Mouse (Mus musculus) stomach, embryonic 16.5 days (tissue): ENCODE results near the gene Vasp. TPM values are rescaled to one million over a fixed set of nuclear protein-coding genes. Genes with fewer than 3 reads are reported as not detected.

Experiments
- ATAC-seq: fragments of 200-750 bp; cut with Nextera tagmentation; 2 replicates; pipeline ENCODE4 v1.8.0; 2017; ENCODE audit warnings: moderate number of reproducible peaks, moderate TSS enrichment; ENCODE audit not compliant: insufficient read depth, low FRiP score
- H3K27ac ChIP-seq: fragments of 300-500 bp; sonication (generic); 2 replicates; pipeline ENCODE4 v1.5.1; 2014; ENCODE audit warnings: low read length
- H3K27me3 ChIP-seq: fragments of 300-500 bp; sonication (generic); 2 replicates; pipeline ENCODE4 v1.6.1; 2014; ENCODE audit warnings: low read length, control low read depth, mixed read lengths; ENCODE audit not compliant: control insufficient read depth, insufficient read depth
- H3K36me3 ChIP-seq: fragments of 300-500 bp; sonication (generic); 2 replicates; pipeline ENCODE4 v1.6.1; 2014; ENCODE audit warnings: low read length; ENCODE audit not compliant: control insufficient read depth, insufficient read depth
- H3K4me1 ChIP-seq: fragments of 300-500 bp; sonication (generic); 2 replicates; pipeline ENCODE4 v1.6.1; 2014; ENCODE audit warnings: low read length, control low read depth, mixed read lengths; ENCODE audit not compliant: control insufficient read depth, insufficient read depth
- H3K4me2 ChIP-seq: fragments of 300-500 bp; sonication (generic); 2 replicates; pipeline ENCODE4 v1.6.1; 2014; ENCODE audit warnings: low read depth, low read length, mixed read lengths
- H3K4me3 ChIP-seq: fragments of 300-500 bp; sonication (generic); replicated peaks from 2 replicates; pipeline ENCODE4 v1.5.1; 2014; ENCODE audit warnings: mild to moderate bottlenecking, low read length
- H3K9ac ChIP-seq: fragments of 300-500 bp; sonication (generic); 2 replicates; pipeline ENCODE4 v1.6.1; 2014; ENCODE audit warnings: low read length
- H3K9me3 ChIP-seq: fragments of 300-500 bp; sonication (generic); replicated peaks from 2 replicates; pipeline ENCODE4 v1.6.1; 2016; ENCODE audit warnings: low read length, control low read depth; ENCODE audit not compliant: control insufficient read depth
- WGBS: fragments of 180-500 bp; shearing (Covaris S2); extraction: QIAGEN DNeasy Blood & Tissue Kit; methylation state at CpG from one replicate; pipeline ENCODE4 v1.1.7; 2014; 5-methylcytosine and 5-hydroxymethylcytosine counted together
- polyA plus RNA-seq: library from polyadenylated mRNA; unstranded; fragments of >200 nt; fragmentation: Nextera tagmentation; extraction: Ambion mirVana; gene quantifications from 2 replicates; pipeline ENCODE4 v1.2.1, GENCODE M21; 2015

Vasp gene
- polyA plus RNA-seq, 1 experiment from 2014 or later = 85.6 TPM

- H3K9me3 ChIP-seq = no peaks in the 10 kb centered on the region
- no peaks in the 10 kb centered on the region for H3K36me3 ChIP-seq
- peaks cover 19% of the 10 kb centered on the region for H3K4me1 ChIP-seq
- no peak overlapping the region for H3K9ac ChIP-seq
- no peak for ATAC-seq
- H3K4me2 ChIP-seq = no peak overlapping the region
- WGBS = 88% methylated on average over 4 of the region's 4 CpGs
- H3K4me3 ChIP-seq = no peak overlapping the region
- H3K27ac ChIP-seq = no peak overlapping the region
- H3K27me3 ChIP-seq = no peaks in the 10 kb centered on the region
Observed at GRCm38 (mm10) chr7:19238344-19238743, 33.3 kb downstream of the Vasp start.

- H3K9me3 ChIP-seq = no peaks in the 10 kb centered on the region
- 61% methylated on average over 2 of the region's 2 CpGs for whole genome bisulfite sequencing
- peaks cover 19% of the 10 kb centered on the region for H3K4me1 ChIP-seq
- no peak overlapping the region for H3K27ac ChIP-seq
- no peak overlapping the region for H3K4me3 ChIP-seq
- H3K36me3 ChIP-seq = no peaks in the 10 kb centered on the region
- H3K9ac ChIP-seq = peak overlapping the region; percentile 20; the same call in 1 of the 2 replicates
- no peaks in the 10 kb centered on the region for H3K27me3 ChIP-seq
- no peak overlapping the region for H3K4me2 ChIP-seq
- no peak for ATAC-seq
Observed at GRCm38 (mm10) chr7:19236411-19236810, 35.2 kb downstream of the Vasp start.

GRCm38 (mm10) chr7:19235092-19235671, 36.4 kb downstream of the Vasp start:
- no peak overlapping the region for H3K4me2 ChIP-seq
- 72% methylated on average over 2 of the region's 2 CpGs for WGBS
- no peak overlapping the region for H3K27ac ChIP-seq
- no peak for ATAC-seq
- peaks cover 14% of the 10 kb centered on the region for H3K4me1 ChIP-seq
- no peaks in the 10 kb centered on the region for H3K27me3 ChIP-seq
- no peak overlapping the region for H3K4me3 ChIP-seq
- H3K9me3 ChIP-seq = no peaks in the 10 kb centered on the region
- H3K36me3 ChIP-seq = no peaks in the 10 kb centered on the region
- peak overlapping the region; percentile 5; the same call in 1 of the 2 replicates for H3K9ac ChIP-seq

- H3K9me3 ChIP-seq = no peaks in the 10 kb centered on the region
- H3K27ac ChIP-seq = no peak overlapping the region
- WGBS = 77% methylated on average over 5 of the region's 5 CpGs
- H3K4me1 ChIP-seq = peaks cover 12% of the 10 kb centered on the region
- no peak overlapping the region for H3K9ac ChIP-seq
- no peaks in the 10 kb centered on the region for H3K27me3 ChIP-seq
- no peaks in the 10 kb centered on the region for H3K36me3 ChIP-seq
- H3K4me3 ChIP-seq = no peak overlapping the region
- ATAC-seq = no peak
- no peak overlapping the region for H3K4me2 ChIP-seq
Observed at GRCm38 (mm10) chr7:19234652-19235051, 37.0 kb downstream of the Vasp start.

- H3K4me3 ChIP-seq = no peak overlapping the region
- H3K9ac ChIP-seq = no peak overlapping the region
- no peak overlapping the region for H3K4me2 ChIP-seq
- WGBS = 80% methylated on average over 3 of the region's 3 CpGs
- no peaks in the 10 kb centered on the region for H3K27me3 ChIP-seq
- H3K4me1 ChIP-seq = peaks cover 21% of the 10 kb centered on the region
- H3K27ac ChIP-seq = no peak overlapping the region
- no peaks in the 10 kb centered on the region for H3K36me3 ChIP-seq
- H3K9me3 ChIP-seq = no peaks in the 10 kb centered on the region
- no peak for ATAC-seq
Observed at GRCm38 (mm10) chr7:19231849-19232248, 39.8 kb downstream of the Vasp start.

GRCm38 (mm10) chr7:19230899-19231298, 40.7 kb downstream of the Vasp start:
- ATAC-seq = no peak
- Histone ChIP-seq H3K9me3 (no peaks in the 10 kb centered on the region), H3K4me3 (no peak overlapping the region), H3K27me3 (no peaks in the 10 kb centered on the region), H3K27ac (no peak overlapping the region), H3K9ac (peak overlapping the region; percentile 28; the same call in 1 of the 2 replicates), H3K36me3 (no peaks in the 10 kb centered on the region), H3K4me1 (peaks cover 16% of the 10 kb centered on the region), H3K4me2 (no peak overlapping the region)
- 93% methylated on average over 5 of the region's 5 CpGs for WGBS

- no peak overlapping the region for H3K4me3 ChIP-seq
- H3K27ac ChIP-seq = no peak overlapping the region
- no peaks in the 10 kb centered on the region for H3K27me3 ChIP-seq
- ATAC-seq = no peak
- WGBS = 91% methylated on average over 2 of the region's 2 CpGs
- no peaks in the 10 kb centered on the region for H3K9me3 ChIP-seq
- H3K9ac ChIP-seq = peak overlapping the region; percentile 28; the same call in 1 of the 2 replicates
- no peak overlapping the region for H3K4me2 ChIP-seq
- no peaks in the 10 kb centered on the region for H3K36me3 ChIP-seq
- H3K4me1 ChIP-seq = peaks cover 12% of the 10 kb centered on the region
Observed at GRCm38 (mm10) chr7:19230041-19230580, 41.5 kb downstream of the Vasp start.

- no peak for ATAC-seq
- Histone ChIP-seq H3K27ac (peak overlapping the region; percentile 76), H3K4me2 (peak overlapping the region; percentile 79), H3K9me3 (no peaks in the 10 kb centered on the region), H3K9ac (peak overlapping the region; percentile 76), H3K4me1 (peaks cover 12% of the 10 kb centered on the region), H3K27me3 (no peaks in the 10 kb centered on the region), H3K4me3 (peak overlapping the region; percentile 61), H3K36me3 (no peaks in the 10 kb centered on the region)
- 27% methylated on average over 5 of the region's 5 CpGs for WGBS
Observed at GRCm38 (mm10) chr7:19229404-19229803, 42.2 kb downstream of the Vasp start.

- Histone ChIP-seq H3K4me3 (peak overlapping the region; percentile 61), H3K9ac (peak overlapping the region; percentile 76), H3K27me3 (no peaks in the 10 kb centered on the region), H3K9me3 (no peaks in the 10 kb centered on the region), H3K4me2 (peak overlapping the region; percentile 79), H3K36me3 (no peaks in the 10 kb centered on the region), H3K27ac (peak overlapping the region; percentile 76), H3K4me1 (peaks cover 12% of the 10 kb centered on the region)
- under 1% methylated on average over 14 of the region's 14 CpGs for WGBS
- ATAC-seq = no peak
Observed at GRCm38 (mm10) chr7:19228793-19229148, 42.8 kb downstream of the Vasp start.
